Mouse (Mus musculus): Measurements from ENCODE around the gene Mef2d. TPM values are rescaled to one million over a fixed set of nuclear protein-coding genes. Genes with fewer than 3 reads are reported as not detected.
A peak's percentile ranks its signal among the peaks of the same experiment; 100 is the strongest.
"Not testable (repeated sequence)": the region's sequence is repeated elsewhere in the genome, so short reads cannot be mapped to it uniquely, and the experiment has no call there.

The Mef2d gene
- total RNA-seq, 2 experiments from 2014 or later: 146 to 156 TPM

GRCm38 (mm10) chr3:88177562-88178345 lies 35.6 kb downstream of the Mef2d start:
- DNase-seq (ENCODE audit: low spot score in 2 of 2): peak; percentile 100

GRCm38 (mm10) chr3:88178346-88178733 lies 36.2 kb downstream of the Mef2d start:
- DNase-seq (ENCODE audit: low spot score in 2 of 2): not testable (repeated sequence)

- DNase-seq (ENCODE audit: low spot score in 2 of 2): no peak
These were observed 36.8 kb downstream of the Mef2d start for GRCm38 (mm10) chr3:88178986-88179385.

GRCm38 (mm10) chr3:88181374-88181773 lies 39.2 kb downstream of the Mef2d start:
- peak; percentile 75 to 90 for DNase-seq (ENCODE audit: low spot score in 2 of 2)

GRCm38 (mm10) chr3:88186424-88186823 lies 44.3 kb downstream of the Mef2d start:
- no peak for DNase-seq (ENCODE audit: low spot score in 2 of 2)

GRCm38 (mm10) chr3:88191146-88191545 lies 49.0 kb downstream of the Mef2d start:
- DNase-seq (ENCODE audit: low spot score in 2 of 2): no peak

- peak in 1 of 2 experiments; percentile 86 for DNase-seq (ENCODE audit: low spot score in 2 of 2)
These were observed 49.8 kb downstream of the Mef2d start for GRCm38 (mm10) chr3:88191820-88192616.

- DNase-seq (ENCODE audit: low spot score in 2 of 2): no peak
These were observed 55.8 kb downstream of the Mef2d start for GRCm38 (mm10) chr3:88197741-88198504.

- DNase-seq (ENCODE audit: low spot score in 2 of 2): no peak
These were observed 56.4 kb downstream of the Mef2d start for GRCm38 (mm10) chr3:88198505-88199020.

- no peak for DNase-seq (ENCODE audit: low spot score in 2 of 2)
These were observed 57.5 kb downstream of the Mef2d start for GRCm38 (mm10) chr3:88199541-88200110.

GRCm38 (mm10) chr3:88200161-88200971 lies 58.2 kb downstream of the Mef2d start:
- no peak for DNase-seq (ENCODE audit: low spot score in 2 of 2)

- DNase-seq (ENCODE audit: low spot score in 2 of 2): no peak
These were observed 58.8 kb downstream of the Mef2d start for GRCm38 (mm10) chr3:88200972-88201330.

GRCm38 (mm10) chr3:88201640-88202039 lies 59.5 kb downstream of the Mef2d start:
- peak; percentile 17 to 18 for DNase-seq (ENCODE audit: low spot score in 2 of 2)

- DNase-seq (ENCODE audit: low spot score in 2 of 2): no peak
These were observed 60.8 kb downstream of the Mef2d start for GRCm38 (mm10) chr3:88202986-88203385.

GRCm38 (mm10) chr3:88203456-88203855 lies 61.3 kb downstream of the Mef2d start:
- DNase-seq (ENCODE audit: low spot score in 2 of 2): no peak

- no peak for DNase-seq (ENCODE audit: low spot score in 2 of 2)
These were observed 62.0 kb downstream of the Mef2d start for GRCm38 (mm10) chr3:88203999-88204700.

GRCm38 (mm10) chr3:88204751-88205150 lies 62.6 kb downstream of the Mef2d start:
- no peak for DNase-seq (ENCODE audit: low spot score in 2 of 2)

- peak; percentile 51 to 66 for DNase-seq (ENCODE audit: low spot score in 2 of 2)
These were observed 63.0 kb downstream of the Mef2d start for GRCm38 (mm10) chr3:88205176-88205562.

Measured in layer of hippocampus, postnatal 14 days (tissue).